Mouse (Mus musculus) spleen, postnatal 0 days (tissue): Measurements from ENCODE around the gene Gm9817. TPM values are rescaled to one million over a fixed set of nuclear protein-coding genes. Genes with fewer than 3 reads are reported as not detected.

ENCODE experiments used
- polyA plus RNA-seq: library from polyadenylated mRNA; unstranded; fragments of >200 nt; fragmentation: Nextera tagmentation; extraction: Ambion mirVana; gene quantifications from 2 replicates; pipeline ENCODE4 v1.2.1, GENCODE M21; 2015

Gene Gm9817
- polyA plus RNA-seq = not detected in 2 replicates

DNA sequence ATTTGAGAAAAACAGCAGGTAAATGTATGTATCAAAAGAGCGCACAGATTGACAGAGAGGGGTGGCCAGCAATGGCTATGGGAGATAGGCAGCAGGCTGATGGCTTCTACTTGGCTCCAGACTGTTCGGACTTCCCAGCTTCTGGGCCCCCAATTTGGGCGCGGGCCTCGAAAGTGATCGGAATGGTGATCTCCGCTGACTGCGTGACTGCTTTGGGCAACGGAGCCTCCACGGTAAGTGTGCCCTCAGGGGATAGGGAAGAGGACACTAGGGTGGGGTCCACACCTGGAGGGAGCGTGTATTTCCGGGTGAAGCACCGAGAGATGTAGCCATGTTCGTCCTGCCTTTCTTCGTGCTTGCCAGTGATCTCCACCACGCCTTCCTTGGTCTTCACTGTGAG, at the start of gene Gm9817:
Gm9817 (plus strand) TSS at position 301 of the 400 bp plus-strand sequence.

Other genes with a start within 250 kb of the Gm9817 start
- 37.2 and 40.5 TPM in 2 replicates for gene Dtnbp1, start 76.5 kb upstream of the Gm9817 start, polyA plus RNA-seq